Mouse (Mus musculus) olfactory bulb, adult 2 months (tissue): ENCODE measurements around the gene Ccdc148.

ENCODE experiments used
- CTCF ChIP-seq: fragments of 200-500 bp; IDR thresholded peaks from 2 replicates; pipeline ENCODE4 v1.5.1; 2012; ENCODE audit warnings: low read depth, mild to moderate bottlenecking, low read length, moderate library complexity; ENCODE audit not compliant: insufficient read depth
- POLR2A ChIP-seq: fragments of 200-500 bp; IDR thresholded peaks from 2 replicates; pipeline ENCODE4 v1.6.1; 2012; ENCODE audit warnings: mild to moderate bottlenecking, low read depth, low read length, moderate library complexity; ENCODE audit not compliant: insufficient read depth

DNA sequence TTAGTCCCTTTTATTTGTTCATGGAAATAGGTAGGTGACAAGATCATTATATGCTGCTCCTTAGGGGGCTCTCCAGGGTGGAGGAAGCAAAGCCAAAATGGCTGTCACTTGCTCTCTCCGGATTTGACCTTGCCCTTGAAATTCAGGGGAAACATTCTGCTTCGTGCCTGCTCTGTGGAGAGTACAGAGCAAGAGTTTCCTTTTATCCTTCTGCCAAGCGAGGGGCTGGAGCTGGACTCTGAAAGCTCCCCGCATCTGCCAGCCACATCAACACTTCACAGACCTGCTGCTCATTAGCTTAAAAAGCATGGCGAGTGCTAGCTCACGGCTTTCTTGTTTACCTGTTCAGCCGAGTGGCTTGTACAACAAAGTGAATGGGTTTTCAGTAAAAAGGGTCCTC, 373.1 kb downstream of the Ccdc148 start:
- no peak for TF ChIP-seq POLR2A
- TF ChIP-seq CTCF: no peak
